Mouse (Mus musculus) kidney, embryonic 15.5 days (tissue): Measurements from ENCODE around the gene Osbpl10. TPM values are rescaled to one million over a fixed set of nuclear protein-coding genes. Genes with fewer than 3 reads are reported as not detected.
A peak's percentile ranks its signal among the peaks of the same experiment; 100 is the strongest.

Experiments used
- ATAC-seq: fragments of 200-750 bp; cut with Nextera tagmentation; replicated peaks from 2 replicates; pipeline ENCODE4 v1.8.0; 2017; ENCODE audit warnings: moderate TSS enrichment; ENCODE audit not compliant: low FRiP score
- H3K27ac ChIP-seq: fragments of 300-500 bp; sonication (generic); 2 replicates; pipeline ENCODE4 v1.5.1; 2015; ENCODE audit warnings: mild to moderate bottlenecking, inconsistent platforms
- H3K27me3 ChIP-seq: fragments of 300-500 bp; sonication (generic); 2 replicates; pipeline ENCODE4 v1.6.1; 2015; ENCODE audit warnings: inconsistent platforms
- H3K36me3 ChIP-seq: fragments of 300-500 bp; sonication (generic); 2 replicates; pipeline ENCODE4 v1.6.1; 2015; ENCODE audit warnings: inconsistent platforms
- H3K4me1 ChIP-seq: fragments of 300-500 bp; sonication (generic); 2 replicates; pipeline ENCODE4 v1.6.1; 2015; ENCODE audit warnings: inconsistent platforms
- H3K4me2 ChIP-seq: fragments of 300-500 bp; sonication (generic); 2 replicates; pipeline ENCODE4 v1.6.1; 2015; ENCODE audit warnings: moderate library complexity, mild to moderate bottlenecking, inconsistent platforms
- H3K4me3 ChIP-seq: fragments of 300-500 bp; sonication (generic); replicated peaks from 2 replicates; pipeline ENCODE4 v1.5.1; 2015; ENCODE audit warnings: mild to moderate bottlenecking, inconsistent platforms
- H3K9ac ChIP-seq: fragments of 300-500 bp; sonication (generic); 2 replicates; pipeline ENCODE4 v1.6.1; 2015; ENCODE audit warnings: mild to moderate bottlenecking, inconsistent platforms
- H3K9me3 ChIP-seq: fragments of 300-500 bp; sonication (generic); replicated peaks from 2 replicates; pipeline ENCODE4 v1.6.1; 2016; ENCODE audit warnings: inconsistent platforms
- WGBS: fragments of 180-500 bp; shearing (Covaris S2); methylation state at CpG from one replicate; pipeline ENCODE4 v1.1.7; 2015; ENCODE audit warnings: mixed read lengths; 5-methylcytosine and 5-hydroxymethylcytosine counted together
- polyA plus RNA-seq: library from polyadenylated mRNA; unstranded; fragments of >200 nt; fragmentation: Nextera tagmentation; extraction: Ambion mirVana; gene quantifications from 2 replicates; pipeline ENCODE4 v1.2.1, GENCODE M21; 2015

Gene Osbpl10
- polyA plus RNA-seq, 1 experiment from 2014 or later = 3.1 TPM

DNA sequence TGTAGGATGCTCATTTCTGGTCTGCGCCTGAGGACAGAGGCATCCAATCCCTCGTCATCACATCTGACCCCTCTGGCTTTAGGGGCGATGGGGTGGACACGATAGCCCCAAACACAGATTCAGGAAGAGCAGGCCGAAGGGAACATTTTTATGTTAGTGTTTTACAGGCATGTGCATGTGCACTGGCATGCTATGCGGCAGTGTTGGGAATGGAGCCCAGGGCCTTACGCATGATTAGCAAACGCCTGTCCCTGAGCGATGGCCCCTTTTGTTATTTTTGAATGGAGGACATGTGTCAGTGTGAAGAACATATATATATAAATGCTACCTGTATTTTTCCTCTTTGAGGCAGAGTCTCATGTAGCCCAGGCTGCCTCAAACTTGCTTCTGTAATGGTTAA is 60.3 kb downstream of the Osbpl10 start:
- ATAC-seq = no peak
- Histone ChIP-seq H3K4me1 (peaks cover 15% of the 10 kb centered on the region), H3K4me3 (no peak overlapping the region), H3K27ac (peak overlapping the region; percentile 45), H3K4me2 (no peak overlapping the region), H3K9ac (no peak overlapping the region), H3K27me3 (no peaks in the 10 kb centered on the region), H3K36me3 (no peaks in the 10 kb centered on the region), H3K9me3 (no peaks in the 10 kb centered on the region)
- WGBS = 76% methylated on average over 9 of the region's 9 CpGs

DNA sequence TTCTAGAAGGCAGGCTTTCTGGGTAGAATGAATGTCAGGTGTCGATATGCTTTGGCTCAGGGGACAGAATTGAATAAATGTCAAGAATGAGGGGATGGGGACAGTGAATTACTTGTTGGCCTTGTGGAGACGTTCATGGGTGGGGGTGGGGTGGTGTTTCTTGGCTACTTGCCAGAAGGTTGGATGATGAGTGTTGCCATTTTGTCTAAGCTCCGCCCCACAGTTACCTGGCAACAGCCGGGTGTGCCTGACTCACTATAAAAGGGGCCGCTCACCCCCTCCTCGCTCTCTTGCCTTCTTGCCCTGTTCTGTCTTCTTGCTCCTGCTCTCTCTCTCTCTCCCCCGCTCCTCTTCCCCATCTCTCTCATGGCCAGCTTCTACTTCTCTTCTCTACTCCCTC is 60.9 kb downstream of the Osbpl10 start:
- H3K4me1 ChIP-seq = peaks cover 15% of the 10 kb centered on the region
- ATAC-seq = no peak
- no peak overlapping the region for H3K4me2 ChIP-seq
- no peak overlapping the region for H3K27ac ChIP-seq
- 54% methylated on average over 7 of the region's 7 CpGs for WGBS
- no peaks in the 10 kb centered on the region for H3K9me3 ChIP-seq
- no peak overlapping the region for H3K4me3 ChIP-seq
- H3K36me3 ChIP-seq = no peaks in the 10 kb centered on the region
- H3K27me3 ChIP-seq = no peaks in the 10 kb centered on the region
- H3K9ac ChIP-seq = no peak overlapping the region

DNA sequence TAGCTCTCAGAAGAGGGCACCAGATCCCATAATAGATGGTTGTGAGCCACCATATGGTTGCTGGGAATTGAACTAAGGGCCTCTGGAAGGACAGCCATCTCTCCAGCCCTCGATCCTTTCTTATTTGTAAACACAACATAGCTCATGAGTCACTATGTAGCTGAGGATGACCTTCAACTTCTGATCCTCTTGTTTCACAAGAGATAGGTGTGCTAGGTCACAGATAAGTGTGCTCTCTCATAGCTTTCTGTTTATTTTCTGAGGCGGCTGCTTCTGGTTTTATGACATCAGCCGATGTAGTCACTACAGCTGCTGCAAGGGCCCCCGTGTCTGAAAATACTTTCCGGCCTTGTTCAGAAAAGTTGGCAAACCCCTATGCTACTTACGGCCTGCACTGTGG is 64.2 kb downstream of the Osbpl10 start:
- H3K4me1 ChIP-seq = peaks cover 36% of the 10 kb centered on the region
- 85% methylated on average over 6 of the region's 6 CpGs for WGBS
- no peak for ATAC-seq
- no peak overlapping the region for H3K4me2 ChIP-seq
- no peaks in the 10 kb centered on the region for H3K9me3 ChIP-seq
- no peak overlapping the region for H3K9ac ChIP-seq
- no peaks in the 10 kb centered on the region for H3K27me3 ChIP-seq
- H3K36me3 ChIP-seq = no peaks in the 10 kb centered on the region
- no peak overlapping the region for H3K27ac ChIP-seq
- no peak overlapping the region for H3K4me3 ChIP-seq

DNA sequence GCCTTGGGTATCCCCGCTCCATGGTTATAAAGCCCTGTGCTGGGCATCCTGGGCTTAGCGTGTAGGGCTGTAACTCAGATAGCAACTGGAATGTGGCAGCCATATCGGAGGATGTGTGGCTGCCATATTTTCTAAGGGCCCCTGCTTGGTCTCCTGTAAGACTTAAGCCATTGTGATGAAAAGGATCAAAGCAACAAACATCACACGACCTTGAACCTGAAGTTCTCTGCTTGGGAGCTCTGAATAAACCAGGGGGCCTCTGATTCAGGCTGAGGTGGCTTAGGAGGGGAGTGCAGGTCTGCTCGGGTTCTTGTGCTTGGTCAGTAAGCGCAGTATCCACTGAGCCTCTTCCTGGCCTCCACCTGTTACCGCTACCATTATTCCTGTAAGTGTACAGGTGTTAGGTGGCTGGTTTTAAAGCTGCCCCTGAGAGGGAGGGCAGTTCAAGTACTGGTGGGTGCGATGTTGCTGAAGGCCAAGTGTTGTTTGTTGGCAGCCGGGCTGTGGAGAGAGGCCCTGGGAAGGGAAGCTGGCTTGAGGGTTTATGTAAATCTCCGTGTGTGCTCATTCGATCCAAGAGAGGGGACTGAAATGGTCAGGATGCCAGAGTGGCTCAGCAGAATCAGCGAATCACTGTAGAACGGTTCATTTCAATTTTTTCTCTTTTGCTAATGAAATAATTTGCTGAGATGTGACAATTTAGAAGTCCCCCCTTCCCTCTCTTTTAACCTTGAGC is 64.8 kb downstream of the Osbpl10 start:
- Histone ChIP-seq H3K4me1 (peaks cover 36% of the 10 kb centered on the region), H3K4me2 (no peak overlapping the region), H3K27ac (no peak overlapping the region; the same call in 1 of the 2 replicates), H3K36me3 (no peaks in the 10 kb centered on the region), H3K9ac (no peak overlapping the region), H3K27me3 (no peaks in the 10 kb centered on the region), H3K4me3 (no peak overlapping the region), H3K9me3 (no peaks in the 10 kb centered on the region)
- 85% methylated on average over 13 of the region's 13 CpGs for WGBS
- ATAC-seq = no peak

DNA sequence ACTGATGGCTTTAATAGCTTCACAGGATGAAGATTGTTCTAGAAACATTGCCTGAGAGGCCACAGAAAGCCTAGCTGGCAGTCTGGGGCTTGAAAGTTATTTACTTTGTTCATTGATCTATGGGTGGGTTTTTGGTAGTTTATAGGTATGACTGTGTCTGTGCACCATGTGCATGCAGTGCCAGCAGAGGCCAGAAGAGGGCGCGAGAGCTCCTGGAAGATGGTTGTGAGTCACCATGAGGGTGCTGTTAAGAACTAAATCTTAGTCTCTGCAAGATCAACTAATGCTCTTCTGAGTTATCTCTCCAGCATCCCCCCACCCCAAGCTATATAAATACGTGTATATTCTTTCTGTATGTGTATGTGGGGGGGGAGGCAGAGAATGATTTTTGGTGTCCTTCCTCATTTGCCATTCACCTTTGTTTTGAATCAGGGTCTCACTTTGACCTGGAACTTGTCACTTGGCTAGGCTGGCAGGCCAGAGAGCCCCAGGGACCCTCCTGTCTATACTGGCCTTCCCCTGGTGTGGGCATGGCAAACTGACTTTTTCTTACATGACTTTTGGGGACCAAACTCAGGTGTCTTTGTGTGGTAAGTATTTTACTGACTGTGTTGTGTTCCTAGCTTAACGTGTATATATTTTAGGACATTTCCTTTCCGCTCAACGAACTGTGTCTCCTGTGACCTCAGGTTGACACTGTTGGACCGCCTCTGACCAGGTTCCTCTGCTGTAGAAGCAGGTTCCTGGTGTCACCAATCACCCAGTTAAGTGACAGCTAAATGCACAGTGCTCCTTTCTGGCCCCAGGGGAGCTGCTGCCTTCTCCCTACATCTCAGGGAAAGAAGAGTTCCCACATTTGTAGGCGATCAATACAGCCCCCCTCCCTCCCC is 65.8 kb downstream of the Osbpl10 start:
- no peaks in the 10 kb centered on the region for H3K36me3 ChIP-seq
- peaks cover 33% of the 10 kb centered on the region for H3K4me1 ChIP-seq
- WGBS = 62% methylated on average over 8 of the region's 8 CpGs
- no peak for ATAC-seq
- peak overlapping the region; percentile 54 for H3K27ac ChIP-seq
- H3K4me3 ChIP-seq = no peak overlapping the region
- H3K9ac ChIP-seq = no peak overlapping the region
- no peaks in the 10 kb centered on the region for H3K9me3 ChIP-seq
- no peak overlapping the region for H3K4me2 ChIP-seq
- H3K27me3 ChIP-seq = no peaks in the 10 kb centered on the region

DNA sequence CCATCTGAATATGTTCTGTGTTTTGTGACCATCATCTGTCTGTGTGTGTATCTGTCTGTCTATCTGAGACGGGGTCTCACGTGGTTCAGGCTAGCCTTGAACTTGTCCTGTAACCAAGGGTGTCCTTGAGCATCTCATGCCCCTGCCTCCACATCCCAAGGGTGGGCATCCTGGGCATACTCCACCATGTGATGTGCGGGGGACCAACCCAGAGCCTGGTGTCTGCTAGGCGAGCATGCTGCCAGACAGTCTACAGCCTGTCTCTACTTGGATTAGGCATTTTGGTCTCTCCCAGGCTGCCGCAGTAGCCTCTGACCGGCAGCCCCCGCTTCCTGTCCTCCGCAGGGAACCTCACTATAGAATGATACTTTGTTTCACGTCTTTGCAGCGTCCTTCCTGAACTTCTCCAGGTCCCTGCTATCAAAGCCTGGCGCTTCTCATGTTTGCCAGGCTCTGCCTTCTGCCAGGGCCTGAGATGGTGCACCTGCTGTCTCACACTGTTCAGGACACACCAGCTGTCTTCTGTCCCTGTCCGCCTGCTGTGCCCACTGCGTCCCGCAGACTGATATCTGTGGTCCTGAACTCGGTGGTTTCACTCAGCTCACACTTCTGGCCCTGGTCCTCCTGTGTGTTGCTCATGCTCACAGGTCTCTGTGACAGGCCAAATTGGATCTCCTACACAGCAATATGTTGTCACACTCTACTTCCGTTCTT is 66.9 kb downstream of the Osbpl10 start:
- no peak overlapping the region for H3K4me2 ChIP-seq
- H3K9ac ChIP-seq = no peak overlapping the region
- peak overlapping the region; percentile 54; the same call in 1 of the 2 replicates for H3K27ac ChIP-seq
- H3K36me3 ChIP-seq = no peaks in the 10 kb centered on the region
- no peaks in the 10 kb centered on the region for H3K9me3 ChIP-seq
- peak; percentile 43; the same call in 1 of the 2 replicates for ATAC-seq
- peaks cover 31% of the 10 kb centered on the region for H3K4me1 ChIP-seq
- no peaks in the 10 kb centered on the region for H3K27me3 ChIP-seq
- H3K4me3 ChIP-seq = no peak overlapping the region
- WGBS = 50% methylated on average over 16 of the region's 16 CpGs

DNA sequence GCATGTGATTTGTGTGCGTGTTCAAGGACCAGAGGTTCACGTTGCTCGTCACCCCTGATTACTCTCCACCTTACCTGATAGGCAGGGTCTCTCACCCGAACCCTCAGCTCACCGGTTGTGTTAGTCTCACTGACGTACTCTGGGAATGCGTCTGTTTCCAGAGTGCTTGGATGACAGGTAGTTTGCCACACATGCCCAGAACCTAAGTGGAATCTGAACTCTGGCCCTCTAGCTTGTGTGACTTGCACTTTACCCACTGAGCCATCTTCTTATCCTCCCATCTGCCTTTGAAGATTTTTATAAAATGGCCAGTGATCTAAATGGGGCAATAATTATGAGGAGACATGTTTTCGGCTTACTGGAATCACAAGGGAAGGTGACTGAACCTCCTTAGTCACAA is 68.3 kb downstream of the Osbpl10 start:
- peaks cover 40% of the 10 kb centered on the region for H3K4me1 ChIP-seq
- WGBS = 77% methylated on average over 8 of the region's 8 CpGs
- no peak overlapping the region for H3K4me3 ChIP-seq
- no peaks in the 10 kb centered on the region for H3K27me3 ChIP-seq
- no peak overlapping the region for H3K4me2 ChIP-seq
- no peaks in the 10 kb centered on the region for H3K36me3 ChIP-seq
- H3K27ac ChIP-seq = no peak overlapping the region
- H3K9ac ChIP-seq = no peak overlapping the region
- ATAC-seq = no peak
- H3K9me3 ChIP-seq = no peaks in the 10 kb centered on the region

DNA sequence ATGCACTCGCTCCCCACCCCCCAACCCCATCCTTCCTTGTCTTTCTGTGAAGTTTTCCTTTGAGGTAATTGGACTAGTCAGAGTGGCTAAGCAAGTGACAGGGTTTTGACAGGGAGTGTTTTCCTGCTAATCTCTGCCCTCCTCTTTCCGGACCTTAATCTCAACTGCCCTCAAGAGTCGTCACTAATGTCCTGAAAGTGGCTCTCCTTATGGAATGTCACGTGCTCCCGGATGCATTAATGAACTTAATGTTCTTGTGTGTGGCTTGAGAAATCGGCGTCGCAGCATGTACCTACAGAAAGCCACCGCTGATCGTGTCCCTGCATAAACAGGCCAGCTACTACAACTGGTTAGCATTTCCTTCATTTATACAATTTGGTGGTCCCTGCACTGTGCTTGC is 70.0 kb downstream of the Osbpl10 start:
- Histone ChIP-seq H3K4me1 (peaks cover 40% of the 10 kb centered on the region), H3K27ac (peak overlapping the region; percentile 58; the same call in 1 of the 2 replicates), H3K4me3 (no peak overlapping the region), H3K9me3 (no peaks in the 10 kb centered on the region), H3K4me2 (no peak overlapping the region), H3K36me3 (no peaks in the 10 kb centered on the region), H3K27me3 (no peaks in the 10 kb centered on the region), H3K9ac (no peak overlapping the region)
- 57% methylated on average over 10 of the region's 10 CpGs for WGBS
- ATAC-seq = no peak

DNA sequence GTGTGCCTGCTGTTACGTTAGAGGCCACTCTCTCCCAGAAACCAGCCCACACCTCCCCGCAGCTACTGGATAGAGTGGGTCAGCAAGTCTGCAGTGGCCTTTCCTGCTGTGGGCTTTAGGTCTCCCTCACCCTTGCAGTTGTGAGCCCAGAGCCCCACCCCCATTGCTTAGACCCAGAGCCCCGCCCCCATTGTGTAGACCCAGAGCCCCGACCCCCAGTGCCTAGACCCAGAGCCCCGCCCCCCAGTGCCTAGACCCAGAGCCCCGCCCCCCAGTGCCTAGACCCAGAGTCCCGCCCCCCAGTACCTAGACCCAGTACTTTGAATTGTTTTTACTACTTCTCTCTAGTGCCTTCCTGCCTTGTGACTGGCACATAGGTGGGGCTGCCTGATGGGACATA is 70.5 kb downstream of the Osbpl10 start:
- 57% methylated on average over 7 of the region's 7 CpGs for WGBS
- Histone ChIP-seq H3K4me3 (no peak overlapping the region), H3K9ac (no peak overlapping the region), H3K36me3 (no peaks in the 10 kb centered on the region), H3K4me1 (peaks cover 40% of the 10 kb centered on the region), H3K4me2 (no peak overlapping the region), H3K9me3 (no peaks in the 10 kb centered on the region), H3K27ac (peak overlapping the region; percentile 58; the same call in 1 of the 2 replicates), H3K27me3 (no peaks in the 10 kb centered on the region)
- ATAC-seq = no peak

DNA sequence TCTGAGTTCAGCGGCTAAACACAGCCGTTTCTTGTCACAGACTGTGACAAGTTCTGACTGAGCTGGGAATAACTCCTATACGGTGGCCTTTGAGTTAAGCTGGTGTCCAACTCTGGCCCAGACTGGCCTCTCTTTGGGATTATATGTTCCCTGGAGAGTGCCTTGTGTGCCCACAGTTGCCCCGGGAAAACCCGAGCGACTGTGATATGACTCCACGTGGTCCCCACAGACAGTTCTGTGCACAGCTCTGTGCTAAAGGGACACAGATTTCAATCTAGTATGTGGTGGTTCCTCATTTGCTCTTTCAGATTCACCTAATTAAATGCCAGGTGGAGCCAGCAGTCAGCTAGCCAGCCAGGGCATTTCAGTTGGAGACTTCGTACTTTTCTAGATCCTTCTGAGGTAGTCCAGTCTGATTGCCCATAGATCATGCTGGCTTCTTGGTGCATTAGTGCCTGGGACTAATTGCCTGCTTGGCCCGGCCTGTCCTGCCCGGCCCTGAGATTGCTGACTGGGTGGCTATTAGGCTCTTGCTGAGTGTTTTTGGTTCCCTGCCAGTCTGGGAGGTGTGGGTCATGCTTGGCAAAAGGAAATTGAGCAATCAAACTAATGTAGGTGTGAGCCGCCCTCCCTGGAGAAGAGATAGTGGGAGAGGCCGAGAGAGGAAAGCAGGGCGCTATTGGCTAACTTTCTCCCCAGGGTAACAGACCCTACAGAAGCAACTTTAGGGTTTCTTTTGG is 71.8 kb downstream of the Osbpl10 start:
- H3K4me3 ChIP-seq = no peak overlapping the region
- WGBS = 59% methylated on average over 13 of the region's 13 CpGs
- no peak overlapping the region for H3K27ac ChIP-seq
- no peak overlapping the region for H3K9ac ChIP-seq
- no peaks in the 10 kb centered on the region for H3K36me3 ChIP-seq
- no peaks in the 10 kb centered on the region for H3K27me3 ChIP-seq
- no peak overlapping the region for H3K4me2 ChIP-seq
- peaks cover 31% of the 10 kb centered on the region for H3K4me1 ChIP-seq
- ATAC-seq = no peak
- H3K9me3 ChIP-seq = no peaks in the 10 kb centered on the region

DNA sequence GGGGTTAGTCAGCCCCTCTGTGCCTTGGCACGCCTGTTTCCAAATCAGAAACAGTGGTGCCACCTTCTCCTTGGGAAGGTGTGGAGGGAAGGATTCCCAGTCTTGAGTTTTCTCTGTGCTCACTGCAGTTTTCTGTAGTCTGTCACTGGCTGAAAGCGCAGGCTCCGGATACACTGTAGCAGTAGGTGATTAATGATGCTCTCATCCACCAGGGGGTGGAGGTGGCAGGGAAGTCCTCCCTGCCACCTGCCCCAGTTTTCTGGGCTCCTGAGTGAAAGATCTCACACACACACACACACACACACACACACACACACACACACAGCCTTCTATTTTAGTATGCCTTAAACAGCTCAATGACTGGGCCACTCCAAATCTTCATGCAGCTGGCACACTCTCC is 73.6 kb downstream of the Osbpl10 start:
- 64% methylated on average over 3 of the region's 3 CpGs for WGBS
- no peak for ATAC-seq

More for the DNA sequence above, 73.6 kb downstream of the Osbpl10 start:
- H3K4me3 ChIP-seq = no peak overlapping the region
- H3K36me3 ChIP-seq = no peaks in the 10 kb centered on the region
- H3K4me2 ChIP-seq = no peak overlapping the region
- H3K4me1 ChIP-seq = 0 out of 2 replicates have a peak, but pooled peaks cover 19% of the 10 kb centered on the region
- H3K27me3 ChIP-seq = no peaks in the 10 kb centered on the region
- H3K9me3 ChIP-seq = no peaks in the 10 kb centered on the region
- no peak overlapping the region for H3K27ac ChIP-seq
- H3K9ac ChIP-seq = no peak overlapping the region
